Mouse (Mus musculus) frontal cortex, postnatal 25 days (tissue): ENCODE measurements around the gene Psors1c2.
A peak's percentile ranks its signal among the peaks of the same experiment; 100 is the strongest.

Experiments
- DNase-seq, 2 experiments: peaks; one replicate each; pipeline ENCODE4 v3.0.0; 2022; ENCODE audit warnings: low spot score in 2 of 2

Gene Psors1c2

GRCm38 (mm10) chr17:35557351-35557750 is 24.4 kb downstream of the Psors1c2 start:
- no peak for DNase-seq

GRCm38 (mm10) chr17:35558216-35558615 is 25.2 kb downstream of the Psors1c2 start:
- no peak for DNase-seq

- DNase-seq, result no peak
Observed at GRCm38 (mm10) chr17:35567150-35567549, 34.1 kb downstream of the Psors1c2 start, which contains the start of gene 2300002M23Rik. Gene 2300002M23Rik, plus strand, starts transcription at chr17:35567450.

- no peak for DNase-seq
Observed at GRCm38 (mm10) chr17:35567767-35568166, 34.8 kb downstream of the Psors1c2 start.

- no peak for DNase-seq
Observed at GRCm38 (mm10) chr17:35569091-35569944, 36.3 kb downstream of the Psors1c2 start.

- DNase-seq, result no peak
Observed at GRCm38 (mm10) chr17:35570836-35571235, 37.8 kb downstream of the Psors1c2 start.

GRCm38 (mm10) chr17:35571477-35571876 is 38.5 kb downstream of the Psors1c2 start:
- no peak for DNase-seq

- peak; percentile 58 to 68 for DNase-seq
Observed at GRCm38 (mm10) chr17:35578211-35578610, 45.2 kb downstream of the Psors1c2 start.

GRCm38 (mm10) chr17:35582900-35583299 is 49.9 kb downstream of the Psors1c2 start:
- DNase-seq, result no peak
